Mouse (Mus musculus): ENCODE data around the gene Olfr1423. TPM values are rescaled to one million over a fixed set of nuclear protein-coding genes. Genes with fewer than 3 reads are reported as not detected.
A peak's percentile ranks its signal among the peaks of the same experiment; 100 is the strongest.

Gene Olfr1423
- total and polyA plus RNA-seq, 3 experiments: 0.04 to 0.25 TPM; not detected in 1

GRCm38 (mm10) chr19:12009501-12010280, 31.4 kb downstream of the Olfr1423 start:
- H3K27me3 ChIP-seq (ENCODE audit: control insufficient read depth in 1 of 2, insufficient read depth in 2 of 2, low read length in 2 of 2): no peaks in the 10 kb centered on the region
- no peaks in the 10 kb centered on the region; the same call in 1 of the 2 replicates for H3K79me2 ChIP-seq (ENCODE audit: control insufficient read depth, insufficient read depth, low read length, poor library complexity)
- H3K9me3 ChIP-seq (replicated peaks; ENCODE audit: insufficient read depth, low read length): no peaks in the 10 kb centered on the region
- peak; percentile 22; the same call in 1 of the 2 replicates for TF ChIP-seq GATA1 (IDR thresholded peaks at IDR 0.05; ENCODE audit: low read depth, low read length)
- peak; percentile 99 for TF ChIP-seq TBP (IDR thresholded peaks at IDR 0.05; ENCODE audit: low read depth, low read length)
- TF ChIP-seq NRF1 (IDR thresholded peaks at IDR 0.05; ENCODE audit: insufficient read depth, low read depth, low read length, poor library complexity, severe bottlenecking): no peak
- no peaks in the 10 kb centered on the region for H3K36me3 ChIP-seq (ENCODE audit: control insufficient read depth in 1 of 2, insufficient read depth in 2 of 2, low read length in 2 of 2)
- H3K4me3 ChIP-seq (ENCODE audit: control insufficient read depth in 1 of 2, insufficient read depth in 1 of 2, low read depth in 2 of 2, low read length in 2 of 2): peak overlapping the region; percentile 43 to 79
- peak overlapping the region; percentile 74 for H3K9ac ChIP-seq (ENCODE audit: control insufficient read depth, low read depth, low read length, poor library complexity, severe bottlenecking)
- H3K4me1 ChIP-seq (ENCODE audit: control insufficient read depth in 1 of 2, insufficient read depth in 2 of 2, low read length in 2 of 2): no peaks in the 10 kb centered on the region
- peak; percentile 93 for DNase-seq (ENCODE audit: low read depth, low spot score)
- peak overlapping the region; percentile 57 for H3K27ac ChIP-seq (ENCODE audit: control insufficient read depth, low read depth, low read length)

GRCm38 (mm10) chr19:12008410-12009380, 32.4 kb downstream of the Olfr1423 start:
- Histone ChIP-seq H3K9ac (ENCODE audit: control insufficient read depth, low read depth, low read length, poor library complexity, severe bottlenecking) (peak overlapping the region; percentile 46), H3K36me3 (ENCODE audit: control insufficient read depth in 1 of 2, insufficient read depth in 2 of 2, low read length in 2 of 2) (no peaks in the 10 kb centered on the region), H3K9me3 (replicated peaks; ENCODE audit: insufficient read depth, low read length) (no peaks in the 10 kb centered on the region), H3K4me1 (ENCODE audit: control insufficient read depth in 1 of 2, insufficient read depth in 2 of 2, low read length in 2 of 2) (peaks cover 0 to 3% of the 10 kb centered on the region in 2 experiments; a peak in 2 of 4 replicates), H3K27me3 (ENCODE audit: control insufficient read depth in 1 of 2, insufficient read depth in 2 of 2, low read length in 2 of 2) (no peaks in the 10 kb centered on the region), H3K79me2 (ENCODE audit: control insufficient read depth, insufficient read depth, low read length, poor library complexity) (no peaks in the 10 kb centered on the region; the same call in 1 of the 2 replicates), H3K4me3 (ENCODE audit: control insufficient read depth in 1 of 2, insufficient read depth in 1 of 2, low read depth in 2 of 2, low read length in 2 of 2) (peak overlapping the region; percentile 48 to 49), H3K27ac (ENCODE audit: control insufficient read depth, low read depth, low read length) (peak overlapping the region; percentile 53)
- peak; percentile 70 for DNase-seq (ENCODE audit: low read depth, low spot score)
- TF ChIP-seq TBP (IDR thresholded peaks at IDR 0.05; ENCODE audit: low read depth, low read length) (peak; percentile 100), CHD2 (IDR thresholded peaks at IDR 0.05; ENCODE audit: low read length) (no peak), GATA1 (IDR thresholded peaks at IDR 0.05; ENCODE audit: low read depth, low read length) (peak; percentile 48)

GRCm38 (mm10) chr19:12007105-12007931, 33.8 kb downstream of the Olfr1423 start:
- Histone ChIP-seq H3K9me3 (replicated peaks; ENCODE audit: insufficient read depth, low read length) (no peaks in the 10 kb centered on the region), H3K79me2 (ENCODE audit: control insufficient read depth, insufficient read depth, low read length, poor library complexity) (no peaks in the 10 kb centered on the region; the same call in 1 of the 2 replicates), H3K36me3 (ENCODE audit: control insufficient read depth in 1 of 2, insufficient read depth in 2 of 2, low read length in 2 of 2) (peaks cover 0 to 3% of the 10 kb centered on the region in 2 experiments; a peak in 2 of 4 replicates), H3K9ac (ENCODE audit: control insufficient read depth, low read depth, low read length, poor library complexity, severe bottlenecking) (peak overlapping the region; percentile 64), H3K27ac (ENCODE audit: control insufficient read depth, low read depth, low read length) (peak overlapping the region; percentile 45), H3K4me1 (ENCODE audit: control insufficient read depth in 1 of 2, insufficient read depth in 2 of 2, low read length in 2 of 2) (peaks cover 0 to 8% of the 10 kb centered on the region in 2 experiments; a peak in 2 of 4 replicates), H3K4me3 (ENCODE audit: control insufficient read depth in 1 of 2, insufficient read depth in 1 of 2, low read depth in 2 of 2, low read length in 2 of 2) (peak overlapping the region; percentile 56 to 74), H3K27me3 (ENCODE audit: control insufficient read depth in 1 of 2, insufficient read depth in 2 of 2, low read length in 2 of 2) (no peaks in the 10 kb centered on the region)
- TF ChIP-seq POLR2AphosphoS2 (IDR thresholded peaks at IDR 0.05; ENCODE audit: low read length) (no peak), POLR2AphosphoS5 (IDR thresholded peaks at IDR 0.05; ENCODE audit: borderline replicate concordance, low read depth, low read length) (no peak), EP300 (IDR thresholded peaks at IDR 0.05; ENCODE audit: low read depth in 1 of 2, low read length in 2 of 2) (no peak), TBP (IDR thresholded peaks at IDR 0.05; ENCODE audit: low read depth, low read length) (0 out of 2 replicates have a peak, but pooled peaks have one; percentile 23), E2F4 (IDR thresholded peaks at IDR 0.05; ENCODE audit: borderline replicate concordance, low read depth, low read length) (no peak), CTCF (IDR thresholded peaks at IDR 0.05 in 2 of 3, conservative IDR thresholded peaks at IDR 0.05 in 1 of 3; ENCODE audit: control insufficient read depth in 1 of 3, insufficient read depth in 1 of 3, low read depth in 2 of 3, low read length in 3 of 3, poor library complexity in 1 of 3, severe bottlenecking in 1 of 3) (peak in 2 of 3 experiments; percentile 34 to 66; a peak in 3 of 6 replicates), SMC3 (IDR thresholded peaks at IDR 0.05; ENCODE audit: low read depth, low read length) (no peak), USF1 (IDR thresholded peaks at IDR 0.05; ENCODE audit: low read depth, low read length) (no peak), RAD21 (IDR thresholded peaks at IDR 0.05; ENCODE audit: low read depth, low read length) (no peak)
- peak; percentile 89 for DNase-seq (ENCODE audit: low read depth, low spot score)
